Mouse (Mus musculus): ENCODE measurements around the gene Slc7a6os.

DNA sequence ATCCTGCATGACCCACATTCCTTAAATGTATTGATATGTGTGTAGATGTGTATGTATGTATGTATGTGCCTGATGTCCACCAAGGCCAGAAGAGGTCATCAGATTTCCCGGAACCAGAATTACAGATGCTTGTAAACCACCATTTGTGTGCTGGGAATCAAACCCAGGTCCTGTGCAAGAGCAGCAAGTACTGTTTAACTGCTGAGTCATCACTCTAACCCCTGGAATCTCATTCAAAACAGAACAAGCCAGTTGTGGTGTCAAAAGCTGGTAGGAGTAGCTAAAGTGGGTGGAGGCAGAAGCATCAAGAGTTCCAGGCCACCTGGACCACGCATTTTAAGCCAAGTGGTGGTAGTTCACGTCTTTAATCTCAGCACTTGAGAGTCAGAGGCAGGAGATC lies 3.2 kb upstream of the Slc7a6os start:
- no peak for TF ChIP-seq CTCF (IDR thresholded peaks at IDR 0.05; ENCODE audit: control insufficient read depth, insufficient read depth, insufficient read length)
- TF ChIP-seq USF1 (IDR thresholded peaks at IDR 0.05; ENCODE audit: low read depth): no peak
- TF ChIP-seq MAX (IDR thresholded peaks at IDR 0.05): no peak
- TF ChIP-seq MYOG (IDR thresholded peaks at IDR 0.05; ENCODE audit: control insufficient read depth, extremely low read depth, insufficient read length): no peak
- TF ChIP-seq FOSL1 (IDR thresholded peaks at IDR 0.05; ENCODE audit: insufficient read depth, low read length, poor library complexity, severe bottlenecking): no peak
- no peak for TF ChIP-seq CEBPB (IDR thresholded peaks at IDR 0.05; ENCODE audit: low read depth)
- TF ChIP-seq MYOD1 (IDR thresholded peaks at IDR 0.05; ENCODE audit: control insufficient read depth, insufficient read length, low read depth): no peak

All from C2C12 (cell line).